Mouse (Mus musculus) spleen, postnatal 10 days (tissue): Measurements from ENCODE around the gene Rab11fip5.

Experiments used
- DNase-seq, 2 experiments: peaks; one replicate each; pipeline ENCODE4 v3.0.0; 2021 to 2022; ENCODE audit warnings: low spot score in 2 of 2

The Rab11fip5 gene

GRCm38 (mm10) chr6:85314064-85314798 lies 60.2 kb downstream of the Rab11fip5 start:
- no peak for DNase-seq

- DNase-seq = no peak
Measured at GRCm38 (mm10) chr6:85307894-85308293, 66.5 kb downstream of the Rab11fip5 start.

GRCm38 (mm10) chr6:85306375-85306774 lies 68.1 kb downstream of the Rab11fip5 start:
- no peak for DNase-seq

GRCm38 (mm10) chr6:85305826-85306225 lies 68.6 kb downstream of the Rab11fip5 start:
- DNase-seq = no peak

GRCm38 (mm10) chr6:85304966-85305365 lies 69.5 kb downstream of the Rab11fip5 start:
- DNase-seq = no peak

- no peak for DNase-seq
Measured at GRCm38 (mm10) chr6:85302326-85303055, 71.9 kb downstream of the Rab11fip5 start.

- peak; percentile 57 to 91 for DNase-seq
Measured at GRCm38 (mm10) chr6:85295384-85296167, 78.9 kb downstream of the Rab11fip5 start.

GRCm38 (mm10) chr6:85294004-85294379 lies 80.4 kb downstream of the Rab11fip5 start:
- DNase-seq = no peak

GRCm38 (mm10) chr6:85293255-85294003 lies 81.0 kb downstream of the Rab11fip5 start:
- peak in 1 of 2 experiments; percentile 76 for DNase-seq

- DNase-seq = no peak
Measured at GRCm38 (mm10) chr6:85290869-85291824, 83.3 kb downstream of the Rab11fip5 start.

- no peak for DNase-seq
Measured at GRCm38 (mm10) chr6:85288193-85288857, 86.1 kb downstream of the Rab11fip5 start.

- DNase-seq = no peak
Measured at GRCm38 (mm10) chr6:85286283-85287047, 88.0 kb downstream of the Rab11fip5 start.
